Mouse (Mus musculus) c-Kit-positive CD71-negative TER-119-negative erythroid progenitor cells, embryonic 14.5 days (primary cell): ENCODE data around the gene Rfxap.
A peak's percentile ranks its signal among the peaks of the same experiment; 100 is the strongest.

Experiments
- DNase-seq: peaks from one replicate; pipeline ENCODE4 v3.0.0-alpha.2; 2013; ENCODE audit warnings: low read depth

The Rfxap gene

GRCm38 (mm10) chr3:54807666-54808217 lies at the start of gene Rfxap:
TSS of gene Rfxap (minus strand) at chr3:54807791.
- peak; percentile 78 for DNase-seq

GRCm38 (mm10) chr3:54835421-54835820 lies 27.8 kb upstream of the Rfxap start:
- no peak for DNase-seq

GRCm38 (mm10) chr3:54832491-54832890 lies 24.9 kb upstream of the Rfxap start:
- no peak for DNase-seq

- no peak for DNase-seq
Observed at GRCm38 (mm10) chr3:54822526-54822925, 14.9 kb upstream of the Rfxap start.

- no peak for DNase-seq
Observed at GRCm38 (mm10) chr3:54815292-54815691, 7.7 kb upstream of the Rfxap start.

- no peak for DNase-seq
Observed at GRCm38 (mm10) chr3:54814622-54815021, 7.0 kb upstream of the Rfxap start.

GRCm38 (mm10) chr3:54813418-54813988 lies 5.9 kb upstream of the Rfxap start:
- no peak for DNase-seq

GRCm38 (mm10) chr3:54811616-54812015 lies 4.0 kb upstream of the Rfxap start:
- no peak for DNase-seq

GRCm38 (mm10) chr3:54809111-54809510 lies 1.5 kb upstream of the Rfxap start:
- DNase-seq, result no peak

- no peak for DNase-seq
Observed at GRCm38 (mm10) chr3:54807061-54807661, 430 bp downstream of the Rfxap start.

- DNase-seq, result no peak
Observed at GRCm38 (mm10) chr3:54803713-54804112, 3.9 kb downstream of the Rfxap start.

GRCm38 (mm10) chr3:54797211-54797610 lies 10.4 kb downstream of the Rfxap start:
- no peak for DNase-seq

- DNase-seq, result no peak
Observed at GRCm38 (mm10) chr3:54795806-54796205, 11.8 kb downstream of the Rfxap start.

- no peak for DNase-seq
Observed at GRCm38 (mm10) chr3:54795379-54795778, 12.2 kb downstream of the Rfxap start.

GRCm38 (mm10) chr3:54793762-54794161 lies 13.8 kb downstream of the Rfxap start:
- DNase-seq, result no peak

- no peak for DNase-seq
Observed at GRCm38 (mm10) chr3:54791822-54792677, 15.5 kb downstream of the Rfxap start.

- no peak for DNase-seq
Observed at GRCm38 (mm10) chr3:54790601-54791000, 17.0 kb downstream of the Rfxap start.

GRCm38 (mm10) chr3:54775989-54776631 lies 31.5 kb downstream of the Rfxap start:
- DNase-seq, result no peak

- DNase-seq, result no peak
Observed at GRCm38 (mm10) chr3:54773613-54774012, 34.0 kb downstream of the Rfxap start.

GRCm38 (mm10) chr3:54769349-54770275 lies 38.0 kb downstream of the Rfxap start:
- DNase-seq, result no peak

GRCm38 (mm10) chr3:54768592-54768991 lies 39.0 kb downstream of the Rfxap start:
- DNase-seq, result no peak
